Mouse (Mus musculus) embryonic facial prominence, embryonic 15.5 days (tissue): ENCODE measurements around the gene Kctd17. TPM values are rescaled to one million over a fixed set of nuclear protein-coding genes. Genes with fewer than 3 reads are reported as not detected.
A peak's percentile ranks its signal among the peaks of the same experiment; 100 is the strongest.

ENCODE experiments used
- ATAC-seq: fragments of 200-750 bp; cut with Nextera tagmentation; 2 replicates; pipeline ENCODE4 v1.8.0; 2017; ENCODE audit warnings: low read depth, moderate TSS enrichment; ENCODE audit not compliant: insufficient number of reproducible peaks, low FRiP score, low TSS enrichment
- H3K27ac ChIP-seq: fragments of 300-500 bp; sonication (generic); replicated peaks from 2 replicates; pipeline ENCODE4 v1.5.1; 2015; ENCODE audit warnings: mild to moderate bottlenecking, inconsistent platforms
- H3K27me3 ChIP-seq: fragments of 300-500 bp; sonication (generic); 2 replicates; pipeline ENCODE4 v1.6.1; 2015; ENCODE audit warnings: inconsistent platforms
- H3K36me3 ChIP-seq: fragments of 300-500 bp; sonication (generic); 2 replicates; pipeline ENCODE4 v1.6.1; 2015; ENCODE audit warnings: mild to moderate bottlenecking, inconsistent platforms
- H3K4me1 ChIP-seq: fragments of 300-500 bp; sonication (generic); 2 replicates; pipeline ENCODE4 v1.6.1; 2015; ENCODE audit warnings: inconsistent platforms
- H3K4me2 ChIP-seq: fragments of 300-500 bp; sonication (generic); replicated peaks from 2 replicates; pipeline ENCODE4 v1.6.1; 2015; ENCODE audit warnings: mild to moderate bottlenecking, inconsistent platforms
- H3K4me3 ChIP-seq: fragments of 300-500 bp; sonication (generic); replicated peaks from 2 replicates; pipeline ENCODE4 v1.5.1; 2015; ENCODE audit warnings: mild to moderate bottlenecking, inconsistent platforms
- H3K9ac ChIP-seq: fragments of 300-500 bp; sonication (generic); 2 replicates; pipeline ENCODE4 v1.6.1; 2015; ENCODE audit warnings: inconsistent platforms
- H3K9me3 ChIP-seq: fragments of 300-500 bp; sonication (generic); replicated peaks from 2 replicates; pipeline ENCODE4 v1.6.1; 2016; ENCODE audit warnings: inconsistent platforms
- WGBS: fragments of 180-500 bp; shearing (Covaris S2); methylation state at CpG from one replicate; pipeline ENCODE4 v1.1.7; 2015; 5-methylcytosine and 5-hydroxymethylcytosine counted together
- polyA plus RNA-seq: library from polyadenylated mRNA; unstranded; fragments of >200 nt; fragmentation: Nextera tagmentation; extraction: Ambion mirVana; gene quantifications from 2 replicates; pipeline ENCODE4 v1.2.1, GENCODE M21; 2015

Gene Kctd17
- polyA plus RNA-seq, 1 experiment from 2014 or later = 59.0 TPM

DNA sequence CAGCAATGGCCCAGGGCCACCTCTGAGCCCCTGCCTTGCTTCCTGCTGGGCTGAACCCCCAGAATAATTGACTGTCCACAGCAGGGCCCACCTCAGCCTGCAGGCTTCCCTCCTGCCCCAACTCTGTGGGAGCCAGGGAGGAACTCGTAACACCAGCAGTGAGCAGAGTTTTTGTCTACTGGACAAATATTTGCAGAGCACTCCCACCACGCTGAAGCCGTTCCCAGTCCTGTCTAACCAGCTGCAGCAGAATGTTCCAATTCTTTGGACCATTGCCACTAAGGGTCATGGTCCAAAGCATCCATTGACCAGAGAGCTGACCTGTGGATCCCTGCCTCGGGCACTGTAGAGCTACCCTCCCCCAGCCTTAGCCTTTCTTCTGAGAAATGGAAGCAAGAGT, 11.4 kb upstream of the Kctd17 start:
- no peaks in the 10 kb centered on the region for H3K4me1 ChIP-seq
- H3K9ac ChIP-seq = no peak overlapping the region
- H3K4me3 ChIP-seq = no peak overlapping the region
- no peaks in the 10 kb centered on the region for H3K9me3 ChIP-seq
- no peak overlapping the region for H3K4me2 ChIP-seq
- no peaks in the 10 kb centered on the region for H3K27me3 ChIP-seq
- 17% methylated on average over 4 of the region's 4 CpGs for WGBS
- peak overlapping the region; percentile 17; the same call in 1 of the 2 replicates for H3K27ac ChIP-seq
- no peak for ATAC-seq
- H3K36me3 ChIP-seq = no peaks in the 10 kb centered on the region

- WGBS = 81% methylated on average over 13 of the region's 13 CpGs
- H3K36me3 ChIP-seq = no peaks in the 10 kb centered on the region
- ATAC-seq = no peak
Observed at GRCm38 (mm10) chr15:78420395-78420794, 8.0 kb upstream of the Kctd17 start.

DNA sequence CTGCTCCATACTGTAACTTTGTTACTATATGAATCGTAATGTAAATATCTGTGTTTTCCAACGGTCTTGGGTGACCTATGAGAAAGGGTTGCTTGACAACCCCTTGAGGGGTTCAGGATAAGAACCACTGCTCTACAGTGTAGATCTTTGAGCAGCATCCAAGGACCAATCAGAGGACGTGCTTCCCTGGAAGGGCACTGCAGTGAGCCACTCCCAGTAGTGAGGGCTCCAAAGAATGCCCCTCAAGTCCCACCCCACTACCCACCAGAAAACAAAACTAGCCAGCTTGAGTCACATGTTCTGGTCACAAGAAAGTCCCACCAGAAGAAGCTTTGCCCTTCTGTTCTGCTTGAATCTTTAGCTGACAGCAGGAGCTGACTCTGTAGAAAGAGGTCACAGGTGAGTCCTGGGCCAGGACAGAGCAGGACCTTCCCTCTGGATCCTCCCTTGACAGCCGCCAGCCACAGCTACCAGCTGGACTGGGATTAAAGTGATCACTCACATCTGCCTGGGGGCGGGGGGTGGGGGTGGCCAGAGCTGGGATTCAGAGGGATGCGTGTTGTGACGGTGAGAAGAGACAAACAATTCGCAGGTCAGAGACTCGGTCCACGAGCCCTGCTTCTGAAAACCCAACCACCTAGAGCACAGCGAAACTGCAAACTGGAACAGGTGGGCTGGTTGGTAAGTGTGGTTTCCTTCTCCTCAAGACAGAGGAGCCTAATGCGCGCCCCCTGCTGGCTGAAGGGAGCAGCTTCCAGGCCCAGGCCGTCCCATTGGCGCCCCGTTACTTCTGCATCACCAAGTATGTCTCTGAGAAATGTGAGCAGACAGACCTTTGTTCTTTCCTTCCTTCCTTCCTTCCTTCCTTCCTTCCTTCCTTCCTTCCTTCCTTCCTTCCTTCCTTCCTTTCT, 6.1 kb upstream of the Kctd17 start:
- H3K4me2 ChIP-seq = no peak overlapping the region; the same call in 1 of the 2 replicates
- 12% methylated on average over 16 of the region's 16 CpGs for WGBS
- H3K27ac ChIP-seq = no peak overlapping the region
- H3K4me1 ChIP-seq = no peaks in the 10 kb centered on the region
- no peaks in the 10 kb centered on the region for H3K9me3 ChIP-seq
- H3K27me3 ChIP-seq = no peaks in the 10 kb centered on the region
- no peaks in the 10 kb centered on the region for H3K36me3 ChIP-seq
- no peak overlapping the region for H3K4me3 ChIP-seq
- H3K9ac ChIP-seq = no peak overlapping the region
- ATAC-seq = no peak; the same call in none of the 2 replicates

More at GRCm38 (mm10) chr15:78420395-78420794, 8.0 kb upstream of the Kctd17 start:
- H3K27me3 ChIP-seq = no peaks in the 10 kb centered on the region
- H3K9me3 ChIP-seq = no peaks in the 10 kb centered on the region
- no peak overlapping the region for H3K4me3 ChIP-seq
- no peaks in the 10 kb centered on the region for H3K4me1 ChIP-seq
- H3K27ac ChIP-seq = no peak overlapping the region
- H3K4me2 ChIP-seq = no peak overlapping the region
- H3K9ac ChIP-seq = no peak overlapping the region

- Histone ChIP-seq H3K4me3 (no peak overlapping the region), H3K9me3 (no peaks in the 10 kb centered on the region), H3K27ac (no peak overlapping the region), H3K36me3 (no peaks in the 10 kb centered on the region), H3K27me3 (no peaks in the 10 kb centered on the region), H3K9ac (no peak overlapping the region), H3K4me2 (no peak overlapping the region), H3K4me1 (peaks cover 11% of the 10 kb centered on the region)
- 22% methylated on average over 11 of the region's 11 CpGs for WGBS
- no peak for ATAC-seq
Observed at GRCm38 (mm10) chr15:78424507-78424906, 3.9 kb upstream of the Kctd17 start.

DNA sequence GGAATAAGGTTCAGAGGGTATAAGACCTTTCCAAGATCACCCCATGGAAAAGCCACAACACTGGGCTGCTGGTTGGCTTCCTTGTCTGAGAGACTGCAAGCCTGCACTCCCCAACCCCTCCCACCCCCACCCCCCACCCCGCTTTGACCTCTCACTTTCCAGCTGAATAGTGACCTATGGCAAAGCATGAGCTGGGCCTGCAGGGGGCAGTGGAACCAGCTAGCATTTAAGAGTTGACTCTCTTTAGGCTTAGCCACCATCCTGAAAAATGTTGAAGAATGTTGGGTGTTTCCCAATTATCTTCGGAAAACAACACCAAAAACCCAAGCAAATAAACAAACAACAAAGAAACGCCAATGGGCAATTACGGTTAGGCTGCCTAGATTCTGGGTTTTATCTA, 3.1 kb upstream of the Kctd17 start:
- H3K4me1 ChIP-seq = peaks cover 18% of the 10 kb centered on the region
- ATAC-seq = no peak
- 61% methylated on average over 4 of the region's 4 CpGs for WGBS

DNA sequence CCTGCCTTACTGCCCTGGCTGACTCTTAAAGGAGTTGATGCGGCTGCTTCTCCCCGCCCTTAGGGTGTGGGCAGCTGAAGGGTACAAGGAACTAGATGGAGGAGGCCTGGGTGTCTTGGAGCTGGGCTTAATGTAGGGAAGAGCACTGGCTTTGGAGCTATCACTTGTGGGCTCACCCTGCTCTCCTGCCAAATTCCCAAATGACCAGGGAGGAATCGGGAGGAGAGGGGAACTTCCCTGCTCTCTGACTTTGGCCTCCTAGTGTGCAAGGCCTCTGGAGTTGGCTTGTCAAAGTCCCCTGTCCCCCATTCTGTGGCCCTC, 735 bp downstream of the Kctd17 start:
- WGBS = 4% methylated on average over 3 of the region's 3 CpGs

More for the DNA sequence above, 3.1 kb upstream of the Kctd17 start:
- H3K36me3 ChIP-seq = no peaks in the 10 kb centered on the region
- H3K27ac ChIP-seq = no peak overlapping the region
- H3K9me3 ChIP-seq = no peaks in the 10 kb centered on the region
- H3K9ac ChIP-seq = no peak overlapping the region
- H3K4me3 ChIP-seq = no peak overlapping the region
- no peak overlapping the region for H3K4me2 ChIP-seq
- no peaks in the 10 kb centered on the region for H3K27me3 ChIP-seq

GRCm38 (mm10) chr15:78429871-78430622, 1.7 kb downstream of the Kctd17 start:
- no peaks in the 10 kb centered on the region for H3K27me3 ChIP-seq
- no peak for ATAC-seq
- no peak overlapping the region for H3K9ac ChIP-seq
- H3K27ac ChIP-seq = peak overlapping the region; percentile 76
- H3K4me2 ChIP-seq = peak overlapping the region; percentile 73; the same call in 1 of the 2 replicates
- WGBS = 68% methylated on average over 13 of the region's 13 CpGs
- H3K4me1 ChIP-seq = peaks cover 27% of the 10 kb centered on the region
- H3K9me3 ChIP-seq = no peaks in the 10 kb centered on the region
- peak overlapping the region; percentile 76 for H3K4me3 ChIP-seq
- peaks cover 33% of the 10 kb centered on the region for H3K36me3 ChIP-seq

More for the DNA sequence above, 735 bp downstream of the Kctd17 start:
- Histone ChIP-seq H3K27me3 (no peaks in the 10 kb centered on the region), H3K4me1 (peaks cover 25% of the 10 kb centered on the region), H3K4me3 (peak overlapping the region; percentile 76), H3K9ac (peak overlapping the region; percentile 53), H3K4me2 (peak overlapping the region; percentile 73), H3K36me3 (peaks cover 26% of the 10 kb centered on the region), H3K9me3 (no peaks in the 10 kb centered on the region), H3K27ac (peak overlapping the region; percentile 76)
- no peak for ATAC-seq

GRCm38 (mm10) chr15:78430874-78431273, 2.5 kb downstream of the Kctd17 start:
- no peaks in the 10 kb centered on the region for H3K9me3 ChIP-seq
- H3K4me3 ChIP-seq = no peak overlapping the region
- peaks cover 41% of the 10 kb centered on the region for H3K36me3 ChIP-seq
- no peaks in the 10 kb centered on the region for H3K27me3 ChIP-seq
- H3K4me2 ChIP-seq = no peak overlapping the region
- ATAC-seq = no peak
- no peak overlapping the region for H3K27ac ChIP-seq
- 78% methylated on average over 10 of the region's 10 CpGs for WGBS
- H3K9ac ChIP-seq = no peak overlapping the region
- H3K4me1 ChIP-seq = peaks cover 34% of the 10 kb centered on the region

GRCm38 (mm10) chr15:78431541-78432121, 3.3 kb downstream of the Kctd17 start:
- peaks cover 41% of the 10 kb centered on the region for H3K36me3 ChIP-seq
- ATAC-seq = no peak
- WGBS = 81% methylated on average over 7 of the region's 7 CpGs

DNA sequence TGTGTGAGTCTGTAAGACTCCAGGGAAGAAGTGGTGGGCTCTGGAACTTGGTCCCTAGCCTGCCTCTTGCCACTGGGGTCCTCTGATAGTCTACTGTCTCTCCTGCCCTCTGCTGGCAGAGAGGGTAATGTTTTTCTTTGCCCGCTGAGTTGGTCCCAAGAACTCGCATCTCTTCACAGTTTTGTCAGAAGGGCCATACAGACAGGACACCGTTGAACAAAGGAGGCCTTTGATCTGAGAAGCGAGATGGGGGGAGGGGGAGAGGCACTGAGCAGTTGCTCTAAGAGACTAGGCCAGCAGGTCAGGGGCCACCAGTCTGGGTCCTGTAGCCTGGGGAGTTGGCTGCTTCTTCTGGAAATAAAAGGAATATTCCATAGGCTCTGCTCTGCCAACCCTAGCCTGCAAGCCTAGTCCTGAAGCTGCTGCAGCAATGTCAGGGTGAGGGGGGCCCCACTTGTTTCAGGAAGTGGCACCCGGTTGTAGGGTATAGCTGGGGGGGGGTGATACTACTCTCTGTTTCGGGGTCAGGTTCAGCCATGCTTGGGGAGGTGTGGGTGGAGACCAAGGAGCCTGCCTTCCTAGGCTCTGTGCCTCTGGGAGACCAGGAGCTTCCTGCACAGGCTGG, 6.6 kb downstream of the Kctd17 start:
- no peak overlapping the region for H3K9ac ChIP-seq
- no peak overlapping the region for H3K4me2 ChIP-seq
- H3K4me3 ChIP-seq = no peak overlapping the region
- peaks cover 48% of the 10 kb centered on the region for H3K4me1 ChIP-seq
- H3K27me3 ChIP-seq = no peaks in the 10 kb centered on the region
- 24% methylated on average over 6 of the region's 6 CpGs for WGBS
- no peak overlapping the region; the same call in 1 of the 2 replicates for H3K27ac ChIP-seq
- peaks cover 41% of the 10 kb centered on the region for H3K36me3 ChIP-seq
- no peaks in the 10 kb centered on the region for H3K9me3 ChIP-seq
- no peak for ATAC-seq

More at GRCm38 (mm10) chr15:78431541-78432121, 3.3 kb downstream of the Kctd17 start:
- peaks cover 42% of the 10 kb centered on the region for H3K4me1 ChIP-seq
- no peak overlapping the region for H3K9ac ChIP-seq
- no peak overlapping the region for H3K4me2 ChIP-seq
- H3K4me3 ChIP-seq = no peak overlapping the region
- H3K27me3 ChIP-seq = no peaks in the 10 kb centered on the region
- H3K9me3 ChIP-seq = no peaks in the 10 kb centered on the region
- no peak overlapping the region for H3K27ac ChIP-seq

DNA sequence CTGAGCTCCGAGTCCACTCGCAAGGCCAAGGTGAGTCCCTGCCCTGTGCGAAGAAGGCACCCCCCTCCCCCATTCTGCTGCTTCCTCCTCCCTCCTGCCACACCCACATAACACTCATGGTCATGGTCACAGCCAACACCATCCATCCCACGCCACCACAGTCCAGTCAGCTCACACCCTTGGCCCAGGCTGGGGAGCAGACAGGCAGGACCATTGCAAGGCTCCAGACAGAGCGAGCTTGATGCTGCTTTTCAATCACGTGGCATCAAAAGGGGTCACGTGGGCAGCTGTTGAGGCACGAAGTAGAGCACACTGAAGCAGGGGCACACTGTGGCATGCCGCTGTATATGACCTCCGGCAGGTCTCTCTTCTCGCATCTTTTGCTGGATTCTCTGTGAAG, 7.3 kb downstream of the Kctd17 start:
- Histone ChIP-seq H3K4me2 (no peak overlapping the region), H3K36me3 (peaks cover 38% of the 10 kb centered on the region)

More for the DNA sequence above, 7.3 kb downstream of the Kctd17 start:
- H3K9ac ChIP-seq = no peak overlapping the region
- no peak for ATAC-seq
- H3K27me3 ChIP-seq = no peaks in the 10 kb centered on the region
- no peaks in the 10 kb centered on the region for H3K9me3 ChIP-seq
- H3K27ac ChIP-seq = no peak overlapping the region; the same call in 1 of the 2 replicates
- peaks cover 42% of the 10 kb centered on the region for H3K4me1 ChIP-seq
- WGBS = 74% methylated on average over 11 of the region's 11 CpGs
- no peak overlapping the region for H3K4me3 ChIP-seq
